Mouse (Mus musculus): ENCODE data around the gene Nr2e1. TPM values are rescaled to one million over a fixed set of nuclear protein-coding genes. Genes with fewer than 3 reads are reported as not detected.

Nr2e1 gene
- polyA plus RNA-seq, 1 experiment, result not detected

DNA sequence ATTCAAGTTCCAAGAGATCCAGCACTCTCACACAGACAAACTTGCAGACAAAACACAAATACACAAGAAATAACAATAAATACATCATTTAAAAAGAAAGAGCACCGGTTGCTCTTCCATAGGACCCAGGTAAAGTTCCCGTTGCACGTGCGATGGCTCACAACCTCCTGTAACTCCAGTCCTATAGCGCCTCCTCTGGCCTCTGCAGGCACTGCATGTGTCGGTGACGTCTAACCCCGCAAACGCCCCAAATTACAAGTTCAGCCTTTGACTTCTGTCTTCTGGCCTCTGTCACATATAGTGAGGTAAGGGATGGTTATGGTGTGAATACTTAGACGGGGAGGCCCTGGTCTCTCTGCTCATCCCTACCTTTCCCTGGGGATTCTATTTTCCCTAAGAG lies 18.1 kb upstream of the Nr2e1 start:
- H3K27ac ChIP-seq (ENCODE audit: control insufficient read depth, insufficient read depth, low read length), result no peak overlapping the region
- H3K27me3 ChIP-seq (ENCODE audit: control insufficient read depth, insufficient read depth, low read length), result no peaks in the 10 kb centered on the region
- no peaks in the 10 kb centered on the region for H3K36me3 ChIP-seq (ENCODE audit: control insufficient read depth, insufficient read depth, low read length)
- WGBS, result 46% methylated on average over 10 of the region's 10 CpGs
- TF ChIP-seq POLR2A (IDR thresholded peaks at IDR 0.05; ENCODE audit: control insufficient read depth, extremely low read depth, insufficient read depth, low read length, poor library complexity) (no peak), CTCF (IDR thresholded peaks at IDR 0.05; ENCODE audit: borderline replicate concordance, control insufficient read depth, extremely low read depth, insufficient read depth, low read length, poor library complexity) (0 out of 2 replicates have a peak, but pooled peaks have one; percentile 44)
- no peak overlapping the region for H3K4me3 ChIP-seq (ENCODE audit: control insufficient read depth, insufficient read depth, low read length)
- peak; percentile 18 for DNase-seq
- H3K4me1 ChIP-seq (replicated peaks; ENCODE audit: control insufficient read depth, insufficient read depth, low read length), result no peaks in the 10 kb centered on the region

DNA sequence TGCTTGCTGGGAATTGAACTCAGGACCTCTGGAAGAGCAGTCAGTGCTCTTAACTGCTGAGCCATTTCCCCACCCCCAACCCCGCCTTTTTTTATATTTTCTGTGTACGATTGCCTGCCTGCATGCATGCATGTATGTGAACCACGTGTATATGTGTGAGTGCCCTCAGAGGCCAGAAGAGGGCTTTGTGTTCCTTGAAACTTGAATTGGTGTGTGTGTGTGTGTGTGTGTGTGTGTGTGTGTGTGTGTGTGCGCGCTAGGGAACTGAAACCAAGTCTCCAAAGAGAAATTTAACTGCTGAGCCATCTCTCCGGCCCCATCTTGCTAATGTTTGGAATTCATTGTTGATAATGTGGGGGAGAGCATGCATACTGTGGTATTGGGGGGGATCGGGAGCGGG lies 15.2 kb upstream of the Nr2e1 start:
- no peak for DNase-seq
- peaks cover 3% of the 10 kb centered on the region for H3K27me3 ChIP-seq (ENCODE audit: control insufficient read depth, insufficient read depth, low read length)
- H3K4me1 ChIP-seq (replicated peaks; ENCODE audit: control insufficient read depth, insufficient read depth, low read length), result no peaks in the 10 kb centered on the region
- H3K4me3 ChIP-seq (ENCODE audit: control insufficient read depth, insufficient read depth, low read length), result no peak overlapping the region
- H3K36me3 ChIP-seq (ENCODE audit: control insufficient read depth, insufficient read depth, low read length), result no peaks in the 10 kb centered on the region
- no peak overlapping the region for H3K27ac ChIP-seq (ENCODE audit: control insufficient read depth, insufficient read depth, low read length)
- 87% methylated on average over 8 of the region's 8 CpGs for WGBS
- no peak for TF ChIP-seq POLR2A (IDR thresholded peaks at IDR 0.05; ENCODE audit: control insufficient read depth, extremely low read depth, insufficient read depth, low read length, poor library complexity)

DNA sequence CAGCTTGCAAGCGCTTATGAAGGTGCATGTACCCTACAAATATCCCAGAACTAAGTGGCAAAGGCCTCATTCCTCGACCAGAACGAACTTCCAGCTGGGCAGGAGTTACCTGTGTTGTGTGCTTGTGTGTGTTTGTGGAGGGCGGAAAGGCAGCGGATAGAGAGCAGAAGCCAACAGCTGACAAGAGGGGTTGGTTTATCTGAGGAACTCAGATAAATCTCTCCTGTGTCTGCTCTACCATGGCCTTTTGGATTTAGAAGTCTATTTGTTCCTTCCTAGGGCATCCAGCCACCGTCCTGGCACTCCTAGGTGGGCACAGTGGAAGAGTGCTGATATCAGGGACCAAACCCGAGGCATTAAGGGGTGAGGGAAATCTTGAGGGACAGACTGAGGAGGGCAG lies 9.8 kb upstream of the Nr2e1 start:
- 46% methylated on average over 7 of the region's 7 CpGs for WGBS
- H3K27me3 ChIP-seq (ENCODE audit: control insufficient read depth, insufficient read depth, low read length), result peaks cover 39% of the 10 kb centered on the region

DNA sequence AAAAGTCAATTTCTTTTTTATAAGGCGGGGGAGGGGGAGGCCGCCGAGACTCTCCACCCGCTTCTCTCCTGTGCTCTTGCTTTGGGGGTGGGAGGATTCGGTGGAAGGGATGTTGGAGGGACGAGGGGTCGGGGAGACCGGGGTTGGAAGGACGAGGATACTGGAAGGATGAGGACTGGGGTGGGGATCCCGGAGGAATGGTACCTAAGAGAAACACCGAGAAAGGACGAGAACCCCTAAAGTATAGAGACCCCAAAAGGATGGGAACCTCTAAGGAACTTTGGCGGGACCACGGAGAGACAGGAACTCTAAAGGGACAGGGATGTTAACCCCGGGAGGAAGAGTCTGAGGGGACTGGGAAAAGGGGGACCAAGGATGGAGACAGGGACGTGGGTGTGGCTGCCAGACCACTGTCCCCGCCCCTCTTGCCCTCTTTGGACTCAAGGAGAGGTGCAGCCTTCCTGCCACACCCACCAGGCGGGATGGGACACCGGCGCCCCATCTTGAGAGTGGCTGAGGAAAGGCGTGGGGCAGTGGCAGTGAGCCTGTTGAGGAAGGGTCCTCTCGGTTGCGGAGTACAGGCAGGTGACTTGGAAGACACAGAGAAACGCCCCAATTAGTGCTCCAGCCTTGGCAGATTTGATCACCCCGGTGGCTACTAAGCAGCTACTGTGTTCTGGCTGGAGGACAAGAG lies 8.7 kb upstream of the Nr2e1 start:
- no peak for TF ChIP-seq CTCF (IDR thresholded peaks at IDR 0.05; ENCODE audit: borderline replicate concordance, control insufficient read depth, extremely low read depth, insufficient read depth, low read length, poor library complexity)
- TF ChIP-seq POLR2A (IDR thresholded peaks at IDR 0.05; ENCODE audit: control insufficient read depth, extremely low read depth, insufficient read depth, low read length, poor library complexity), result no peak
- Histone ChIP-seq H3K4me1 (replicated peaks; ENCODE audit: control insufficient read depth, insufficient read depth, low read length) (no peaks in the 10 kb centered on the region), H3K4me3 (ENCODE audit: control insufficient read depth, insufficient read depth, low read length) (no peak overlapping the region), H3K27me3 (ENCODE audit: control insufficient read depth, insufficient read depth, low read length) (peaks cover 39% of the 10 kb centered on the region), H3K27ac (ENCODE audit: control insufficient read depth, insufficient read depth, low read length) (no peak overlapping the region), H3K36me3 (ENCODE audit: control insufficient read depth, insufficient read depth, low read length) (no peaks in the 10 kb centered on the region)
- 8% methylated on average over 25 of the region's 25 CpGs for WGBS
- no peak for DNase-seq

More for the DNA sequence above, 9.8 kb upstream of the Nr2e1 start:
- no peaks in the 10 kb centered on the region for H3K36me3 ChIP-seq (ENCODE audit: control insufficient read depth, insufficient read depth, low read length)
- H3K27ac ChIP-seq (ENCODE audit: control insufficient read depth, insufficient read depth, low read length), result no peak overlapping the region
- H3K4me3 ChIP-seq (ENCODE audit: control insufficient read depth, insufficient read depth, low read length), result no peak overlapping the region
- DNase-seq, result no peak
- no peak for TF ChIP-seq CTCF (IDR thresholded peaks at IDR 0.05; ENCODE audit: borderline replicate concordance, control insufficient read depth, extremely low read depth, insufficient read depth, low read length, poor library complexity)
- no peak for TF ChIP-seq POLR2A (IDR thresholded peaks at IDR 0.05; ENCODE audit: control insufficient read depth, extremely low read depth, insufficient read depth, low read length, poor library complexity)
- no peaks in the 10 kb centered on the region for H3K4me1 ChIP-seq (replicated peaks; ENCODE audit: control insufficient read depth, insufficient read depth, low read length)

DNA sequence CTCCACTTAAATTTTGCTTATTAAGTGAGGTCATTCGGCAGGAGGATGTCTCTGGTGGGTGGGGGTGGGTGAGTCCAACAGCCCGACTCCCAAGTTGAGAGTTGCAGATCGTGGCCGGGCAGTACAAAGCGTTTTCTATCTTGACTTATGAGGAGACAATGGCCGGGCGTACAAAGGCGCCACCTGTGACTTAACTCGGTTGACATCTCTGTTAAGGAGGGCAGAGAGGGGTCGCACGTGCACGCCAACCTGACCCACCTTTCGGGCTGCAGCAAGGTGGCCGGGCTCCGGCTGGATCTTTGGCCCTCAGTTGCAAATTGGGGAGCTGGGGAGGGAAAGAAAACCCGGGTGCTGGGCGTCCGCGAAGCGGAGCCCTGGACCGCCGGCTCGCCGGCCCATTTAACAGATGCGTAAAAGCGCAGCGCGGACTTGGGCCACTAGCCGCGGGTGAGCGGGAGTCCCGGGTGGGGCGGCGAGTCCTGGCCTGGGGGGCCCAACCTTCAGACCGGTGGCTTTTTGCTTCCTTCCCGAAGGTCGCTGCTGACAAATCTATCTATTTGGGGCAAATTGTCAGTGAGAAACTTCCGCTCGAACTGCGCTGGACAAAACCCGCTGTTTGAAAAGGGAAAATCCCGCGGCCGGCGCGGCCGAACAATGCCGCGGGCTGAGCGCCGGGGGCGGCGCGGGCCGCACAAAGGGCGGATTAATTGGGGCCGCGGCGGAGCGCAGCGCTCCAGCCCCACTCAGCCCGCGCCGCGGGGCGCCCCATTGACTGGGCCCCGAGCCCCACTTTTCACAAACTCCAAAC lies 8.0 kb upstream of the Nr2e1 start:
- 3% methylated on average over 67 of the region's 67 CpGs for WGBS
- no peak for TF ChIP-seq POLR2A (IDR thresholded peaks at IDR 0.05; ENCODE audit: control insufficient read depth, extremely low read depth, insufficient read depth, low read length, poor library complexity)
- TF ChIP-seq CTCF (IDR thresholded peaks at IDR 0.05; ENCODE audit: borderline replicate concordance, control insufficient read depth, extremely low read depth, insufficient read depth, low read length, poor library complexity), result no peak
- no peaks in the 10 kb centered on the region for H3K4me1 ChIP-seq (replicated peaks; ENCODE audit: control insufficient read depth, insufficient read depth, low read length)
- DNase-seq, result no peak
- no peak overlapping the region for H3K27ac ChIP-seq (ENCODE audit: control insufficient read depth, insufficient read depth, low read length)
- H3K36me3 ChIP-seq (ENCODE audit: control insufficient read depth, insufficient read depth, low read length), result no peaks in the 10 kb centered on the region
- H3K4me3 ChIP-seq (ENCODE audit: control insufficient read depth, insufficient read depth, low read length), result no peak overlapping the region
- peaks cover 41% of the 10 kb centered on the region for H3K27me3 ChIP-seq (ENCODE audit: control insufficient read depth, insufficient read depth, low read length)

DNA sequence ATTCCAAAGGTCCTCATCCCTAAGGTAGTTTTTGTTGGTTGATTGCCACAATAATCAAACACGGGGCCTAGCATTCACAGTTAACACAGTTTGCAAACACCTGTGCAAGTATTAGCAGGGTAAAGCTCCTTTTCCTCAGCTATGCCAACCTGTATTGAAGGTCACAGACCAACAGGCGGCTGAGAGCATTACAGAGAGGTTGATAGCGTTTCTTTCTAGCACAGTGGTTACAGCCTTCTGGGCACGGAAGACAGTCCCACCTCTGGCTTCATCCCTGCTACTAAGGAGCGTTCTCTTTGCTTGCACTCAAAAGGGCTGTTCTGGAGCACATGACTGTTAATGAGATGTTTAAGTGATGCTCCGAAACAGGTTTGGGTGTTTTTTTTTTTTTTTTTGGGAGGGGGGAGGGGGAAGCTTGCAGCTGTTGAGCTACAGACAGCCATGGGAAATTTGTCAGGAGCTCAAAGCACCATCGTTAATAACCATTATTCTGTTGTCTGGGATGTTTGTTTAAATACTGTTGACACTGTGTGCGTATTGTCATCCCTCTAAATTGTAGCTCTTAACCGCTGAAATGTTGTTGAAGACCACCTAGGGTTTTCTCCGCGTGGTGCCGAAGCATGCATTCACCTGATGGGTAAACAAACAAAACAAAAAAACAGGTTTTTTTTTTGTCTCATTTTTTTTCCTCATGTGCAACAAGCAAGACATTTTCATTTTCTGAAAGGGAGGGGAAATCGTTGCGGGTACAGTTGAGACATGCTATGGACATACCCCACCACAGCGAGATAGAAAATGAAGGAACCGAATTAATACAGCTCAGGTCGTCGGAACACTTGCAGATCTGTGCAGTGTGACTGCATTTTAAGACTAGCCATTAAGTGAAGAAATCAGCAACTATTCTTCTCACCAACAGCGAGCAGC lies 7.1 kb upstream of the Nr2e1 start:
- no peaks in the 10 kb centered on the region for H3K36me3 ChIP-seq (ENCODE audit: control insufficient read depth, insufficient read depth, low read length)
- TF ChIP-seq POLR2A (IDR thresholded peaks at IDR 0.05; ENCODE audit: control insufficient read depth, extremely low read depth, insufficient read depth, low read length, poor library complexity), result no peak
- H3K4me3 ChIP-seq (ENCODE audit: control insufficient read depth, insufficient read depth, low read length), result no peak overlapping the region
- no peak for DNase-seq
- 11% methylated on average over 19 of the region's 19 CpGs for WGBS
- no peaks in the 10 kb centered on the region for H3K4me1 ChIP-seq (replicated peaks; ENCODE audit: control insufficient read depth, insufficient read depth, low read length)
- H3K27ac ChIP-seq (ENCODE audit: control insufficient read depth, insufficient read depth, low read length), result no peak overlapping the region
- peaks cover 42% of the 10 kb centered on the region for H3K27me3 ChIP-seq (ENCODE audit: control insufficient read depth, insufficient read depth, low read length)

Data from thymus, adult 2 months (tissue).